Mouse (Mus musculus) spleen, adult 12 weeks (tissue): Measurements from ENCODE around the gene AC161166.1.
A peak's percentile ranks its signal among the peaks of the same experiment; 100 is the strongest.
"Not testable (repeated sequence)": the region's sequence is repeated elsewhere in the genome, so short reads cannot be mapped to it uniquely, and the experiment has no call there.

Experiments used
- DNase-seq: peaks from one replicate; pipeline ENCODE4 v3.0.0; 2022; ENCODE audit warnings: low spot score

AC161166.1 gene

DNA sequence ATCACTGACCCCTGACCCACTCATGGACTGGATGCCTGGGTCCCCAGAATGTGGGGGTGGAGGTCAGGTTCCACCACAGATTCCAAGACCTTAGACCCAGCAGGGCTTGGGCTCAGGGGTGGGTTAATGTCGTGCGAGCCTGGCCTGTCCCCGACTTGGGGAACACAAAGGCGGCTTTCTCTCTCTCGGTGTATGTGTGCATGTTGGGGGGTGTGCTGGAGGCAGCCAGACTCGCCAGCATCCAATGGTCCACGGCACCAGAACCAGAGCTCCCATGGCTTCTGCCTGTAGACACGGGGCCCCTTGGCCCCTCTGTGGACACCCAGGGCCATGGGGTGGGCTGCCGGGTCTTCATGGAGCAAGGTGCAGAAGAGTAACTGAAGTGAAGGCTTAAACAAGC, 26.8 kb downstream of the AC161166.1 start:
- no peak for DNase-seq

DNA sequence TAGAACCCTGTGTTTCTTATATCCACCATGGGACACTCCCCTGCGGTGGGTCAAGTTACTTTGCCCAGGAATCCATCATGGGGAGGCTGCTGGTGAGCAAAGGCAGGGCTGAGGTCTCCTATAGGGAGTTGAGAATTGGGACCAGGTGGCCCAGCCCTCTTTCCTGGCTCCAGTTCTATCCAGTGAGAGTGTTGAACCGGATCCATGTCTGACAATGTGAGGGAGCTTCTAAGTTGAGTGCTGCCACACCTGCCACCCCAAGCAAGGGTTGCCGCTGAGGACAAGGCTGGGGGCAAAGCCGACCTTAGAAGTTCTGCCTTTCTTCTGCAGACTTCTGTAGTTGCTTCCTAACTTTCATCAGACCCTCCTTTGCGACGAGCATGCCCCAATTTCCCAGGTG, 29.0 kb downstream of the AC161166.1 start:
- not testable (repeated sequence) for DNase-seq

DNA sequence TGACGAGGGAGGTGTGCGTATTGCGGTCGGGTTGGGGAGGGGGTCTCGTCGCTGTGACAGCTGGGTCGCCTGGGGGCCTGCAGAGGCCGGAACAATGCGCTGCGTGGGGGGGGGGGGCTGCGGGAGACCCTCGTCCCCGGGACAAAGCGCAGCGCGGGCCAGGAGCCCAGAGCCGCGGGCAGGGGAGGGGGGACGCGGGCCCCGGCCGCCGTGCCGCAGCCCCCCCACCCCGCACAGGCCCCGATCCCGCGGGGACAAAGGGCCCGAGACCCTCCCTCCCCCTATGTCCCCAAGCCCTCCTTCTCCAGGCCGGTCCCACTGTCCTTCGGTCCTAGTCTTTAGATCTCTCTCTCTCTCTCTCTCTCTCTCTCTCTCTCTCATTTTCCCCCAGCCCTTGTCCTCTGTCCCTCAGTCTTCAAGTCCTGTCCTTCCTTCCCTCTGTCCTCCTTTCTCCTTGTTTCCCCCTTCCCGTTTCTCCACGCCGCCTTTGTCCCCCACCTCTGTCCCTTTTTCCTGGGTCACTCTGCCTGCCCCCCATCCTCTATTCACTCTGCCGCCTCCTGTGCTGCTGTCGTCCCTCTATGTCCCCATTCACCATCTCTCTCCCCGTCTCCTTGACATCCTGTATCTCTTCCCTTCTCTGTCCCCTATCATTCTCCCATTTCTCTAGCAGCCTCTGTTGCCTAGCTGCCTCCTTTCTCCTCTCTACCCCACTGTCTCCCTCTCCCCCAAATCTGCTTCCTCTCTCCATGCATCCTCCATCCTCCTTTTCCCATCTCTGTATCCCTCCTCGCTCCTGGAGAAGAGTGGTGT, 29.8 kb downstream of the AC161166.1 start:
- no peak for DNase-seq

GRCm38 (mm10) chr7:24481474-24482207, 30.6 kb downstream of the AC161166.1 start, which contains the start of gene Cadm4:
Gene Cadm4 (plus strand): TSS chr7:24482023.
- DNase-seq: peak; percentile 68

DNA sequence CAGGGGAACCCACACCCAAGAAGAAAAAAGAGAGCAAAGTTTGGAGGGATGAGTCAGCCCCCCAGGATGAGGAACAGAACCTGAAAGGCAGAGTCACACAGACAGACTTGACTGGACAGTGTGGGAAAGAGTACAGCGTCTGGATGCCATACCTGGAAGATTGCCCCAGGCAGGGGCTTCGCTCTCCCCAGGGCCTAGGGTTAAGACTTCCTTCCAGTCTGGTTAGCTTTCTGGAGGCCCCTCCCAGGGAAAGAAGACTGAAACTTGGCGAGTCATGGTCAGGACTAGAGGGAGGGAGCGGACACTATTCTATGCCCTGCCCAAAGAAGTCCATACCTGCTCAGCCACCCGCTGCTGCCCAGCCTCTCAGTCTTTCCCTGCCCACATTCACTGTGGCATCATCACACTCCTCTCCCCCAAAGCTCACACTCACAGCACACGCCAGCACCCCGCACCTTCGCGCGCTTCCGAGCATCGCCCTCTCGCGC, 31.2 kb downstream of the AC161166.1 start:
- no peak for DNase-seq

GRCm38 (mm10) chr7:24480121-24480941, 31.9 kb downstream of the AC161166.1 start:
- no peak for DNase-seq

DNA sequence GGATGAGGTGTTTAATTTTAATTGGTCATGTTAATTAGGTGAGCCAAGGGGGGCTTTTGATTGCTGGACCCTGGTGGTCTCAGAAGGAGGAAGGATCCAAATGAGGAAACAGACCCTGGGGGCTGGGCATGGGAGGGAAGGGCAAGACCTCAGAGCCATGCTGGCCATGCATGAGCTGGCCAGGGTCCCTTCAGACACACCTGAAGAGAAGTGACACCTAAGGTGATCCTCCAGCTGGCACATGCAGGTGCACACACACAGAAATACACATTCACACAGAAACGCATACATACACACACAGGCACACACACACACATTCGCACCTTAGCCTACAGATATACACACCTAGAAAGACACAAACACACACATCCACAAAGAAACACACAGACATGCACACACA, 32.6 kb downstream of the AC161166.1 start:
- no peak for DNase-seq

- DNase-seq: no peak
Observed at GRCm38 (mm10) chr7:24478911-24479310, 33.3 kb downstream of the AC161166.1 start.

DNA sequence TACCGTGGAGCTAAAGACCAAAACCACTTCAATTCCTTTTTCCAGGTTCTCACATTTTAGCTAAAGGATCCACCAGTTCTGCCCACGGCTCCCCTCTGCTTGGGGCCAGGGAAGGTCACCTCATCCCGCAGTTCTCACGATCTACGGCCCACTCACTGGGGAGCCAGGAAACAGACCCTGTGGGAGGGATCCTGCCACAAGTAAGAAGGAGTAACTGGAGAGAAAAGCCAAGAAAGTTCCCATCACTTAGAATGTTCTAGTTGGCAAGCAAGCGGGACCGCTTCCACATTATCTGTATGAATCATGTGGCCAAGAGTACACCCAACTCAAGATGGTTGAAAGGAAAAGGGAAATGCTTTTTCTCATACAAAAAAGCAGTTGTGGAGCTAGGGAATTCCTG, 35.4 kb downstream of the AC161166.1 start:
- no peak for DNase-seq

- no peak for DNase-seq
Observed at GRCm38 (mm10) chr7:24476338-24476737, 35.9 kb downstream of the AC161166.1 start.

DNA sequence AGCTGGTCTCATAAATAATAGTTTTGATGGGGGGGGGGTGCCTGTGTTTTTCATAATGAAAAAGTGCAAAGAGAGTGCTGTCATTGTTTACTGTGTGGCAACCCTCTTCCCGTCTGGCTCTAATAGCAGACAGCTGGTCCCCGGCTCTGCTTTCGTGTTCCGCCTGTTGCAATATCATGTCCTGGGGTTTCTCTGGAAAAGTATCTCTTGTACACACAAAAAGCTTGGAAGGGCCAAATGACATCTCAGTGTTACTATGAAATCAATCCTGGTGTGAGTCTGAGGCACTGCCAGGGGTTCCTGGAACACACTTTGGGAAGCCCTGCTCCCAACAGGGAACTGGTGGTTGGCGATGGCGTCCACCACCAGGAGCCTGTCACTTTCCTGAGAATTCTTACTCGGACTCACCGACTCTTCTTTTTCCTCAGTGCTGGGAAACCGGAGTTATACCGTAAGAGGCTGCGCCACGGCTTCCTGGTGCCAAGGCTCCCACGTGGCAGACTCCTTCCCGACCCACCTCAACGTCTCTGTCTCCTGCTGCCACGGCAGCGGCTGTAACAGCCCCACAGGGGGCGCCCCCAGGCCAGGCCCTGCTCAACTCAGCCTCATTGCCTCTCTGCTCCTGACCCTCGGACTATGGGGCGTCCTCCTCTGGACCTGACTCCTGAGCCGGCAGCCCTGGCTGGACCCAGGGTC, 37.3 kb downstream of the AC161166.1 start:
- DNase-seq: no peak

DNA sequence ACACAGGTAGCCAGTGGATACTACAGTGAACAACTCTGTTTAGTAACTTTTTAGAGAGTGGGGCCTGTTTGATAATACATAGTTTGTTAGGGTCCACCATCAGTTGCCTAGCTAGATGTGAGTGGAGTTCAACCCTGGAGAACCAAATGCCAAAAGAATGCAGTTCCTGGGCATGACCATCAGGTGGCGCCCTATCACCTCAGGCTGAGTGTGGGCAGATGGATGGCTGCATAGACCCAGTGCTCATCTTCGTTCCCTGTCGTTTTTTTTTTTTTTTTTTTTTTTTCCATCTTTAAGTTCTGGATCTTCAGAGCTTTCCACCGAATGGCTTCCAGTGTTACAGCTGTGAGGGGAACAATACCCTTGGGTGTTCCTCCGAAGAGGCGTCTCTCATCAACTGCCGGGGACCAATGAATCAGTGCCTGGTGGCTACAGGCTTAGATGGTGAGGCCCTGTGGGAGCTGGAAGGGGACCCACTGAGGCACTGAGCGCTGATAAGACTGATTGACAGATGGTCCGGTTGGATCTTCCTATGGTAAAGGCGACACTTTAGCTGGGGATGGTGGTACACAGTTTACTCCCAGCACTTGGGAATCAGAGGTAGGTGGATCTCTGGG, 38.2 kb downstream of the AC161166.1 start:
- DNase-seq: peak; percentile 39

- no peak for DNase-seq
Observed at GRCm38 (mm10) chr7:24472937-24473336, 39.3 kb downstream of the AC161166.1 start.

GRCm38 (mm10) chr7:24472442-24472841, 39.8 kb downstream of the AC161166.1 start:
- DNase-seq: no peak

GRCm38 (mm10) chr7:24470356-24470755, 41.9 kb downstream of the AC161166.1 start:
- no peak for DNase-seq

DNA sequence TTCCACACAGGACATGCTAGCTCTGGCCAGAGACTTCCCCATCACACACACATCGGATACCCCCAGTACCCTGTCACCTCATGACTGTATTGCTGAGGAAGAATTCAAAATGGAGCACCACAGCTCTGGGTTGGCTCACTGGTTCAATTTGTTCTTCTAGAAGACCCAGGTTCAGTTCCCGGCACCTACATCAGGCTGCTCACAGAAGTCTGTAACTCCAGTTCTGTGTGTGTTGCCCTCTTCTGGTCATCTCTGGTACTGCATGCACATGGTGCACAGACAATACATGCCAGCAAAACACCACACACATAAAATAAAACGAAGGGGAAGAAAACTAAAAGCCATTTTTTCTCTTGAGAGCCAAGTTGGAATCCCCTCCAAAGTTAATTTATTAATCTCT, 43.1 kb downstream of the AC161166.1 start:
- no peak for DNase-seq

GRCm38 (mm10) chr7:24467886-24468285, 44.4 kb downstream of the AC161166.1 start:
- DNase-seq: no peak

- no peak for DNase-seq
Observed at GRCm38 (mm10) chr7:24466835-24467234, 45.4 kb downstream of the AC161166.1 start.

DNA sequence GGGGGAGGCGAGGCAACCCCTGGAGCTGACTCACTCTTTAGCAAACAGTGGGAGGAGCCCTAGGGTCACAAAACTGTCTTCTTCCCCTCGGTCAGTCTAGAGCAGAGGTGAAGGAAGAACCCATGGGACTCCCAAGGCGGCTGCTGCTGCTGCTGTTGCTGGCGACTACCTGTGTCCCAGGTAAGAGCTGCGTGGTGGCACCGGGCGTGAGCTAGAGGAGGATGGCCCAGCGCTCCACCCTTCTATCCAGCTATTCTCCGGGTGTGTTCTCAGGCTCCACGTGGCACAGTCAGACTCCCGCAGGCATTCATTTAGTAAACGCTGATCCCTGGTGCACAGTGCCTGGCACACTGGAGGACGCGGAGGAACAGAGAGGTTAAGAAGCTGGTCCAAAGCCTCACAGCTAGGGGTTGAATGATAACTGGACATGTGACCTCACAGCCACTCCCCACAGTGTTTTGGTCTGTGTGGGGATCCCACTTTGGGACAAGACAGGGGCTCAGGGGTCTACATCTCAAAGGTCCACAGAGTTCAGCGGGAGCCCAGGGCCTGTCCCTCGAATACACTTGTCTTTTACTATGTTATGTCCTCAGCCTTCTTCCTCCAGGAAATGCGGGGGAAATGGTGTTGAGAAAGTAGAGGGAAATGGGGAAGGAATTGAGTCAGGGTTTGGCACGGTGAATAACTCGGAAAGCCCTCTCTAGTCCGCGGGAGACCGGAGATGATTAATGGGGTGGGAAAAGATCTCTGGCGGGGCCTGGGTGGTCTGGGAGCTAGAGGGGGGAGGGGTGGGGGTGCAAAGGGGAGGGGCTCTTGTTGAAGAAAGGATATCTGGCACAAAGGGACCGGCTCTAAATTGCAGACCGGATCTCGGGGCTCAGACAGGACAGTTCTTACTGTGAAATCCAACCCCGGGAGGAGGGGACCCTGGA, 49.6 kb downstream of the AC161166.1 start, which contains the start of gene Plaur:
Gene Plaur (plus strand): TSS at position 97 of the 932 bp plus-strand sequence.
- no peak for DNase-seq
